Mouse (Mus musculus): Measurements from ENCODE around the gene Agbl3.

Agbl3 gene

GRCm38 (mm10) chr6:34796881-34797280 lies 16.6 kb downstream of the Agbl3 start:
- no peak for DNase-seq (ENCODE audit: low read depth, low spot score)

- DNase-seq (ENCODE audit: low read depth, low spot score): no peak
Measured at GRCm38 (mm10) chr6:34797887-34798286, 17.7 kb downstream of the Agbl3 start.

GRCm38 (mm10) chr6:34805582-34805981 lies 25.4 kb downstream of the Agbl3 start:
- DNase-seq (ENCODE audit: low read depth, low spot score): no peak

GRCm38 (mm10) chr6:34810651-34811050 lies 30.4 kb downstream of the Agbl3 start:
- no peak for DNase-seq (ENCODE audit: low read depth, low spot score)

- peak; percentile 29 for DNase-seq (ENCODE audit: low read depth, low spot score)
Measured at GRCm38 (mm10) chr6:34824406-34824805, 44.2 kb downstream of the Agbl3 start.

- peak; percentile 74 for DNase-seq (ENCODE audit: low read depth, low spot score)
Measured at GRCm38 (mm10) chr6:34832352-34832751, 52.1 kb downstream of the Agbl3 start.

GRCm38 (mm10) chr6:34861546-34862053 lies 81.4 kb downstream of the Agbl3 start:
- no peak for DNase-seq (ENCODE audit: low read depth, low spot score)

- no peak for DNase-seq (ENCODE audit: low read depth, low spot score)
Measured at GRCm38 (mm10) chr6:34862381-34862780, 82.1 kb downstream of the Agbl3 start.

- no peak for DNase-seq (ENCODE audit: low read depth, low spot score)
Measured at GRCm38 (mm10) chr6:34862791-34863403, 82.7 kb downstream of the Agbl3 start, which contains the start of gene Tmem140. Gene Tmem140 (plus strand): TSS chr6:34863146.

GRCm38 (mm10) chr6:34863786-34864514 lies 83.7 kb downstream of the Agbl3 start:
- no peak for DNase-seq (ENCODE audit: low read depth, low spot score)

- DNase-seq (ENCODE audit: low read depth, low spot score): no peak
Measured at GRCm38 (mm10) chr6:34865213-34865612, 85.0 kb downstream of the Agbl3 start.

GRCm38 (mm10) chr6:34865711-34866593 lies 85.7 kb downstream of the Agbl3 start:
- DNase-seq (ENCODE audit: low read depth, low spot score): no peak

- no peak for DNase-seq (ENCODE audit: low read depth, low spot score)
Measured at GRCm38 (mm10) chr6:34866786-34867185, 86.6 kb downstream of the Agbl3 start.

GRCm38 (mm10) chr6:34867301-34867994 lies 87.2 kb downstream of the Agbl3 start:
- no peak for DNase-seq (ENCODE audit: low read depth, low spot score)

GRCm38 (mm10) chr6:34867995-34868350 lies 87.7 kb downstream of the Agbl3 start:
- no peak for DNase-seq (ENCODE audit: low read depth, low spot score)

GRCm38 (mm10) chr6:34868507-34869217 lies 88.4 kb downstream of the Agbl3 start:
- DNase-seq (ENCODE audit: low read depth, low spot score): no peak

GRCm38 (mm10) chr6:34869225-34869915 lies 89.1 kb downstream of the Agbl3 start:
- no peak for DNase-seq (ENCODE audit: low read depth, low spot score)

GRCm38 (mm10) chr6:34870136-34870535 lies 89.9 kb downstream of the Agbl3 start:
- DNase-seq (ENCODE audit: low read depth, low spot score): no peak

GRCm38 (mm10) chr6:34870724-34871123 lies 90.5 kb downstream of the Agbl3 start:
- no peak for DNase-seq (ENCODE audit: low read depth, low spot score)

GRCm38 (mm10) chr6:34871929-34872328 lies 91.7 kb downstream of the Agbl3 start:
- no peak for DNase-seq (ENCODE audit: low read depth, low spot score)
